Mouse (Mus musculus) kidney, postnatal 4 days (tissue): Measurements from ENCODE around the gene Tnni3k.

Source experiments
- DNase-seq, 2 experiments: peaks; one replicate each; pipeline ENCODE4 v3.0.0; 2021; ENCODE audit warnings: mixed read lengths in 2 of 2

Tnni3k gene

DNA sequence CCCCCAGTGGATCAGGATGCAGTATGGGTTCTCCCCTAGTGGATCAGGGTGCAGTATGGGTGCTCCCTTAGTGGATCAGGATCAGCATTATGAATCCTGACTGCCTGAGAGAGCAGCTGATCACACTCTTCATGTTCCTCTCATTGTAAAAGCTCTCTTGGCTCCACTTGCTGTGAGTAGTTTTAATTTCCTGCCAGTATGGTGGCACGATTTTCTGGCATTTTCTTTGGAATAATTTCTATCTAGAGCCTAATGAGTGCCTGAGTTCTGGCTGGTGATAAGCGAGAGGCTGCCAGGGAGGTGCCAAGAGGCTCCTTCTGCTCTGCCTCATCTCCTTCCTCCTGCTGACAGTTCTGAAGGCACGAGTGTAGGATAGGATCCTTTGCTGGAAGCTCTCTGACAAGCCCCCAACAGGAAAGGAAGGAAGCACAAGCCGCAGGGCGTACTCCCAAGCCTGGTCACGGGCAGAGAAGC is 109.5 kb downstream of the Tnni3k start:
- no peak for DNase-seq

- no peak for DNase-seq
Observed at GRCm38 (mm10) chr3:154927757-154928156, 127.5 kb downstream of the Tnni3k start.

DNA sequence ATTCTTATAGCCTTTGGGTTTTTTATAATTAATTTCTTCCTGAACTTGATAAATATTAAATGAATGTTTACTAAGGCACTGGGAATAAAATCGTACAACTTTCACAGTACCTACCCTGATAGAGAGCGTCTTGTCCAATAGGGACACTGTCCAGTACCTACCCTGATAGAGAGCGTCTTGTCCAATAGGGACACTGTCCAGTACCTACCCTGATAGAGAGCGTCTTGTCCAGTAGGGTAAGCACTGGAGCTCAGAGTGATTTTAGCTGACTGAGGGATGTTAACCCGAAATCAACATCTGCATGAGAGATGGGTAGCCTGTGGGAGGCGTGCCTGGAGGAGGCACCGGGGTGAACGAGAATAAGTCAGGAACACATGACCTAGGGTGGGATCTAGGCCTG is 130.3 kb downstream of the Tnni3k start:
- DNase-seq: no peak

GRCm38 (mm10) chr3:154915566-154915965 is 139.6 kb downstream of the Tnni3k start:
- no peak for DNase-seq

DNA sequence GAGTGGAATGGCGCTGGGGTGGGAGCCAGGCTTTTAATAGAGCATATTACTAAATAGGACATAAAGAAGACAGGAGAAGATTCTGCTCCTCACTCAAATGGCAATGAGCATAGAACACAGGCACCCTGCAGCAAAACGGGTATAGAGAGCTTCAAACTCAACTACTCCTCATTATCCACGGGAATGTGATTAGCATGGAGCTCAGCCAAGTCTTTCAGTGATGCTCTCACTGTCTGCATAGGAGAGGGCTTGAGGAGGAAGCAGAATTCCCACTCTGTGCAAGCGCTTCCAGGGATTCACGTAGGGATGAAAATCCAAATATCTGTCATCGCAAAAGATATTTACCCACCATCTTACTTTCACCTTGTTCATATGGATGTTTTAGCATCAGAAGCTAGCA is 141.6 kb downstream of the Tnni3k start:
- no peak for DNase-seq

GRCm38 (mm10) chr3:154896737-154897136 is 158.5 kb downstream of the Tnni3k start:
- peak; percentile 53 to 62 for DNase-seq

DNA sequence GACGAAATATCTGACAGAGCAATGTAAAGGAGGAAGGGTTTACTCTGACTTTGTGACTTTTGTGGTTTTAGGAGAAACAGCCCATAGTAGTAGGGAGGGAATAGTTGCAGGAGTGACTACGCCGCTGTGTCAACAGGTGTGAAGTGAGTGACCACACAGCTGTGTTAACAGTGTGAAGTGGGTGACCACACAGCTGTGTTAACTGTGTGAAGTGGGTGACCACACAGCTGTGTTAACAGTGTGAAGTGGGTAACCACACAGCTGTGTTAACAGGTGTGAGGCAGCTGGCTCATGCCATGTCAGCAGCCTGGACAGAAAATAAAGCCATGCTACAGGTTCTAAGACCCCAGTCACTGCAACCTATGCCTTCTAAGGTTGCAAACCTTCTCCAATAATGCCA is 162.0 kb downstream of the Tnni3k start:
- no peak for DNase-seq

- peak in 1 of 2 experiments; percentile 21 for DNase-seq
Observed at GRCm38 (mm10) chr3:154885452-154885851, 169.8 kb downstream of the Tnni3k start.

GRCm38 (mm10) chr3:154885048-154885447 is 170.2 kb downstream of the Tnni3k start:
- DNase-seq: no peak

DNA sequence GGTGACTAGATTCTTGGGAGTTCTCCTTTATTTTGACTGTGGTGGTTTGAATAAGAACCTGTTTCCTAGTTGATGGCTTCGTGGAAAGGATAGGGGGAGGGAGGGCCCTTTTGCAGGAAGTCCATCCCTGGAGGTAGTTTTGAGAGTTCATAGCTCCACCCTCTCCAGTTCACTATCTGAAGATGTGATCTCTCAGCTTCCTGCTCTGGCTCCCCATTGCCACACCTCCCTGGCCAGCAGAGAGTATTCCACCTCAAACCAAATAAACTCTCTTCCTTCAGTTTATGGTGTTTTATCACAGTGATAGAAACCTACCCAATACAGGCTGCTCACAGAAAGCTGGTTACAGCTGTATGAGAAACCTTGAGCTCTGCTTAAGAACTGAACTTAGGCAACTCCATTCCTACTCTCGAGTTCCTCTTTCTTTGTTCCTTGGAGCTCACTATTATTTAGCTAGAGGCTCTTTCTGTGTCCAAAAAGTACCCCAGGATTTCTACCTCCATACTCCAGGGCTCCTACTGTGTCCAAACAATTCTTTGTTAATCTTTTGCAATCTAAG is 173.7 kb downstream of the Tnni3k start:
- no peak for DNase-seq

DNA sequence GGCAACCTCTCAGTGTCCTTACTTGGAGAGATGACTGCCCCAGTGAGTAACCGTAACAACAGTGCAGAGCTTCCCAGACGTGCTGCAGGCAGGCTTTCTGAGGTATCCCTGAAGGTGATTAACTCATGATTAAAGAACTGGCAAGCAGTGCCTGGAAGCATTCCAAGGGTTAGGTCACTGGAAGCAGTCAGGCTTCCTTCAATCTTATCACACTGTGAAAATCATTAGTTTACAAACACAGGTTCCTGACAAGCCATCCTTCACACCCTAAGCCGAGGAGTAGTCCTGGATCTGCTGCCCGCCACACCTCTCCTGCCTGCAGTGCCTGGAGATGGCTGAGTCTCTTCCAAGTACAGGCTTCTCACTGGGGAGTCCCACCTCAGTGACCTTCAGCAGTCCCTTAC is 174.7 kb downstream of the Tnni3k start:
- no peak for DNase-seq

DNA sequence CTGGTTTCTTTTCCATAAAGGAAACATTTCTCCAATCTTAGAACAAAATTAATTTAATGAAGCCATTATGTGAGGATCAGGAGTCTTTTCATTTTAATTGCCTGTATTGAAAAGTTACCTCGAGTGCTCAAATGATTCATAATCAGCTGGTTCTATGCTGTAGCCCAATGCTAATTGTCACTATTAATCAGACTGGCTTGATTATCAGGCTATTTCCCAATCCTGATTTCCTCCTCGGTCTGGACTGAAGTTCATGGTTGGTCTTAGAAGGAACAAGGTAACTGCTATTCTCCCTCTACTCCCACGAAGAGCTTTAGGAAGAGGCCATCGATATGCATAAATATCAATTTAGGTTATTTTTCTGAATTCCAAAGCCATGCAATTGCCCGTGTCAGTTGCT is 175.1 kb downstream of the Tnni3k start:
- DNase-seq: no peak

DNA sequence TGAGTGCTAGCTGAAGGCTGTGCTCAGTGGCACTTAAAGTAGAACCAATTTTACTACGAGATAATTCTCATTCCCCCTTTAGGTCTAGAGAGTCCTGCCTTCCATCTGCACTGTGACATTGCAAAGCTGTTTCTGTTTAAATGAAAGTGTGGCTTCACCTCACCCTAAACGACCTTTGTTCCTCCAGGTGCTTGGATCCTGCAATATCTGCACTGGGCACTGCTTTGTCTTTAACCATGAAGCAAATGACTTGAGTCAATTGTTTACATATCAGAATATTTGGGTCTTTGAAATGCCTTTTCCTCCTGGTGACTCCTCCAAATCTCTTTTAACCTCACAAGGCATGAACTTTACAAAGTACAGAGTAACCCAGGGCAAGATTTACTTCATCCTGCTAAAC is 175.7 kb downstream of the Tnni3k start:
- no peak for DNase-seq

DNA sequence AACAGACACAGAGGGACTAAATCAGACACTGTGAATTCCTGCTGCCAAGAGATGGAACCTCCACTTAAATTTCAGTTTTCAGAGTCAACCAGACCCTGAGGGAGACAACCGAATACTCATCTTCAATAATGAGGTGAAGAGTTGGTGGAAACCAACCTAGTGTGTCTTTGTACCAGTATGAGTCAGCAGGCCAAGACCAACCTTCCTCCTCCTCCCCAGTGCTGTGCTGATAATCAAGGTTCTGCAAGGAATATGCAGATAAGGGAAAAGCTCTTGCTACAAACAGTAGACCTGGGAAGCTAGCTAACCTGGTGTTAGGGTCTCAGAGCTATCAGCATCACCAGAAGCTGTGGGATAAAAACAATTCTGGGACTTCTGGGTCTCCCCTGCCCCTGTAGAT is 176.1 kb downstream of the Tnni3k start:
- no peak for DNase-seq

- no peak for DNase-seq
Observed at GRCm38 (mm10) chr3:154868807-154869206, 186.4 kb downstream of the Tnni3k start.

DNA sequence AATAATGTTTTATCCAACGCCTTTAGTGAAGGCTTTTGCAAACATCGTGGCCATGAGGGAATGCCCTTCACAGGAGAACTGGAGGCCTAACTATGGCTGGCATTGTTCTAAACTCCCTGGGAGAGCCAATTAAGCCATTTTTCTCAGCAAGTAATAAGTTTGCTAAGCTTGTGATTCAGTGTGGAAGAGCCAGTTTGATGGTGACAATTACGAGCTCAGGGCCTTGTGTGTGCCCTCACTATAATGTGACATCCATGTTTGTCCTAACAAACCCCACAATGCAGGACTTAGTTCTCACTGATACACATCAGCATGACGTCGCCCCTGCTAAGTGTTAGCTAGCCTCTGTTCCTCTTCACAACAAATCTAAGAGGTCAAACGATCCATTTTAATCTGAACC is 193.3 kb downstream of the Tnni3k start:
- DNase-seq: no peak

GRCm38 (mm10) chr3:154859721-154860120 is 195.5 kb downstream of the Tnni3k start:
- no peak for DNase-seq

DNA sequence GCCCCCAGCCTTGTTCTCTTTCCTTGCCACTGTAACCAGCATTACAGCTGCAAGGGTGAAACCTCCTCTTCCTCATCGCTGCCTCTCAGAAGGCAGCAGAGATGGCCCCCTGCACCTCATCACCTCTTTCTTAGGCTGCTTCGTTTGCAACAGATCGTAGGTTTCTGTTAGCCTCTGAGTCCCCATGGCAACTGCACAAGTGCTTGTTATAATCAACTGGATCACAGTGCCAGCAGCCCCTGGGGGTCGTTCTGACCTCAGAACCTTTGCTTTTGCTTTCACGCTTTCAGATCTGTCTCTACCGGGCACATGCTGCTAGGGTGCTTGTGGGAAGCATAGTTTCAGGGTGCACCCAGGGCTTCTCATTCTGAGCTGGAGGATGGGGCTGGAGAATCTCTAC is 201.9 kb downstream of the Tnni3k start:
- DNase-seq: no peak

DNA sequence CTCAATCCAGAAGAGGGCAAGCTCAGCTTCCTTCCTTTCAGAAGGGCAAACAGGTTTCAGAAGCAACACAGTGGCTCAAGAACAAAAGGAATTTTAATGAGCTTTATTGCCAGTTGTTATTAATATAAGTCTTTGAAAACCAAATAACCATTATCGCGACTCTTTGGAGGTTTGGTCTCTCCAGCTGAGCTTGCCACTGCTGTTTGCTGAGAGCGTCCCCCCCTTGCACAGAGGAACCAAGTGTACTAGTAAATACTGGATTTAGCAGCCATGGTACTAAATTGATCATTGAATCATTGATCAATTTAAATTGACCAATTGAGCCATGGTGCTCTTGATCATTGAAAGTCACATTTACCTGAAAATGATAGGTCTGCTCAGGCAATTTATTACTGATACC is 202.9 kb downstream of the Tnni3k start:
- DNase-seq: no peak

DNA sequence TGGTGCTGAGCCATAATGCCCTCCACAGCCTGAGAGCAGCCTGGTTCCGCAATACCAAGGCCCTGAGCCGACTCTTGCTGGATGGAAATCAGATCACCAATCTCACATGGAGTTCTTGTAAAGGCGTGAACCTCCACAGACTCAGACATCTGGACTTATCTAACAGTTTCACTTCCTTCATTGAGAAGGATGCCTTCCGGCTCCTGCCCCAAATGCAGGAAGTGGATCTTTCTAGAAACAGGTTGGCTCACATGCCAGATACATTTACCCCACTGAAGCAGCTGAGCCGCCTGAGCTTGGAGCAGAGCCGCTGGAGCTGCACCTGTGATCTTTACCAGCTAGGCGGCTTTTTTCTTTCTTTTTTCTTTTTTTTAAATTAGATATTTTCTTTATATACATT is 213.0 kb downstream of the Tnni3k start:
- no peak for DNase-seq

DNA sequence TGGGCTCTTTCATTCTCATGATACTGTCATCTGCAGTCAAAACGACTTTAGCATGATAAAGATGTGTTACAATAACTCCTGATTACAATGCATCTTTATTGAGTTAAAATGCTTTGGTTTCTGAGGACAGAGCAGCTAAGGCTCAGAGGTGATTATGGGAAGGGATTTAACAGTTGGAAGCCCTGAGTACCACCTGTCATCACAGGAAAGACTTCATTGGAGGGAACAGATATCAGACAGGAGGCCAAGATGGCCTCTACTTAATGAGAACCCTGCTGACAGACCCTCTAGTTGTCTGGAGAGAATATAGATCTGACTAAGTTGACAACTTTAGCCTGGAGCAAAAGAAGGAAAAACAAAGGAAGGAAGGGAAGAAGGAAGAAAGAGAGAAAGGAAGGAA is 214.1 kb downstream of the Tnni3k start:
- DNase-seq: no peak

DNA sequence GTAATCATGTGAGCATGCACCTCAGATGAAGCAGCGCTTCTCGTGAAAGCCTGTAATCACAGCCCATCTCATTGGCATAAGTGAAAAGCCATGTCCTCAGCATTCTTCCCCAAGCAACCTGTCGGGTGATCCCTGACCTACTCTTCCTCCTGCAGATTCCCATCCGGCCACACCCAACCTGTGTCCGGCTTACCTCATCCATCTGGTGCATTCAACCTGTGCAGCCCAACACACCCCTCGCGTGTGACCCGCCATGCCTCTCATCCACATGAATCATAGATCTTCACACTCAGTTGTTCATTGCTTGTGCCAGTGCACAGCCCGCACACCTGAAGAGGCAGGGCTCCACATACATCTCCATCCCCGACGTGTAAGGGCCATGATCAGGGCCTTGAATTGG is 217.3 kb downstream of the Tnni3k start:
- no peak for DNase-seq

- DNase-seq: no peak
Observed at GRCm38 (mm10) chr3:154836137-154836536, 219.1 kb downstream of the Tnni3k start.

DNA sequence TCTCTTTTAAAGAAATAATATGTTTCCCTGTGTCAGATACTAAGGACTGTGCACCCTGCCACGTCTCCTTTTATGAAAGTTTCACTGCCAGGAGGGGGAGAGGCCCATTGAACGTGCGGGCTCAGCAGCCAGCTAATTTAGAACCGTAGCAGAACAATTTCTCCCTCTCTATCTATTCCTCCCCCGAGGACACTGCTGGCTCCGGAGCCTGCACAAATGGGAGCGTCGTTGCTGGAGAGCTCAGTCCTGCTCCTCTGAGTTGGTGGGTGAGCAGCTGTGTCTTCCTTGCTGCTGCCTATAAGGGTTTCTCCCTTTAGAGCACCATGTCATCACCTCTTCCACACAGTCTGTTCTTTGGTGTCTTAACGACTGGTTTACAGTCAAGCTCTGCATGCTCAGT is 220.8 kb downstream of the Tnni3k start:
- no peak for DNase-seq

DNA sequence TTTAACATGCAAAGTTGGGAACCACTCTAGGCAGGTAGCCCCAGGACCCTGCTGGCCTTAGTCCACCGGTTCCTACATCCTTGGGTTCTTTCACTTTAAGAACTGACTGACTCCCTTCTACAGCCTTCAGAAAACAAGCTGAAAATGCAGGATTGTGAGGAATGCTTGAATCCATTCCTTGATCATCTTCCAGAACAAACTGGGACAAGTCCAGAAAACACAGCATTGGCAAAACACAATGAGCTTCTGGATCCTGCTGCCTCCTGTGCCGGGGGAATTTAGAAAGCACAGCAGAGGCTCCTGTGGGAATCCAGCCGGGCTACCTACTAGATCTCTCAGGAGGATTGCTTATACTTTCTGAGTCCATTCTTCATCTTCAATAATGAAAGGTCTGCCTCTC is 229.5 kb downstream of the Tnni3k start:
- DNase-seq: no peak

DNA sequence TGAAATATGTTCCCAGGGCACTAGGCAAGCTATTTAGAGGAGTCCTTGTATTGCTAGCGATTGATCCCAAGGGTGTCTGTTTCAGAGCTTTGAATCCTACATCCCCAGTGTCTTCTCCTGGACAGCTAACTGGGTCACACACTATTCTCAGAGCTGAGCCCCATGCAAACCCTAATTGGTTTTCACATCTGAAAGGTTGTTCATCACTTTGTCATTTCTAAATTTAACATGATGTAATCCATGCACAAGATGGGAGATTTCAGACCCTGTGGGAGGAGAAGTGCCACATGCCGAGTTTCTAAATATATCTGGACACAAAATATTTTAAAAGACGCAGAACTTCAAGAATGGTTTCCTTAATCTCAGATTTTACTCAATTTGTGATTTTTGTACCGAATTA is 230.5 kb downstream of the Tnni3k start:
- DNase-seq: no peak
